Mouse (Mus musculus): ENCODE data around the gene Klra3.
"Not testable (repeated sequence)": the region's sequence is repeated elsewhere in the genome, so short reads cannot be mapped to it uniquely, and the experiment has no call there.

The Klra3 gene

DNA sequence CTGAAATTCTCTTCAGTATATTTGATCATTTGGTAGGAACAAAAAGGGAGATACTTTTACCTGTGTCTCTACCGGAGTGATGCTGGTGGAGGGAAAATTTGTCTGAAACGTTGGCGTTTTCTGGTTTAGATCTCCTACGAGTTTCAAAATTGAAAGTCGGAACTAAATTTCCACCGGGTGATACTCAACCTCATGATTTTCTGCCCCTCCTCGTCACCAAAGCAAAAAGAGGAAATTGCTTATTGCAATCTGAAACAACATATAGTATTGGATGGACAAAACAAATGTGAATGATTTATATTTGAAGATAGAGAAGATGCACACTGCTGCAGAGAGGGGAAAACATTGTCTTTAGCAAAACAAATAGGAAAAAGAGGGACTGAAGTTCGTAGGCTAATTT, at the start of gene Klra3:
TSS of gene Klra3 (minus strand) at position 164 of the 400 bp plus-strand sequence.
- no peak for DNase-seq (ENCODE audit: low read depth in 1 of 2, low spot score in 2 of 2)

- DNase-seq (ENCODE audit: low read depth in 1 of 2, low spot score in 2 of 2): no peak
Measured at GRCm38 (mm10) chr6:130386750-130387149, 49.4 kb upstream of the Klra3 start, which contains the start of gene Klra1. TSS of gene Klra1 (minus strand) at chr6:130386874.

DNA sequence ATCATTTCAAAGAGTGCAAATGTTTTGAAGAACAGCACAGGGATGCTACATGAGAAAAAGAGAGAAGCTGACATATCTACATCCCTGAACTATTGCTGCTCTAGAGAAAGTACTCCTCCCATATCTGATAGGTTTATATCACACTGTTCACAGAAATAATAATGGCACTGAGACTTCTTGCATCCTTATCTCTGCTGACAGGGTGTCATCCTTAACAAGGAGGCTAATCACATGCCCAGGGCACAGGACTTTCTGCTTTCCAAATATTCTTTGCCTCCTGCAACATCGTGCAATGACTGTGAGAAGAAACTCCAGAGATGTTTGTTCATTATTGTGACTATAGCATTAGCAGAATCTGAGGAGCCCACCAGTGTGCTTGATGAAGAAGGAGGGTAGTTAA, 48.4 kb upstream of the Klra3 start:
- DNase-seq (ENCODE audit: low read depth in 1 of 2, low spot score in 2 of 2): no peak

GRCm38 (mm10) chr6:130382375-130382774, 45.0 kb upstream of the Klra3 start:
- DNase-seq (ENCODE audit: low read depth in 1 of 2, low spot score in 2 of 2): no peak

- not testable (repeated sequence) for DNase-seq (ENCODE audit: low read depth in 1 of 2, low spot score in 2 of 2)
Measured at GRCm38 (mm10) chr6:130345381-130345780, 8.0 kb upstream of the Klra3 start.

- not testable (repeated sequence) for DNase-seq (ENCODE audit: low read depth in 1 of 2, low spot score in 2 of 2)
Measured at GRCm38 (mm10) chr6:130341973-130342372, 4.6 kb upstream of the Klra3 start.

- DNase-seq (ENCODE audit: low read depth in 1 of 2, low spot score in 2 of 2): no peak
Measured at GRCm38 (mm10) chr6:130287984-130288649, 49.3 kb downstream of the Klra3 start.

DNA sequence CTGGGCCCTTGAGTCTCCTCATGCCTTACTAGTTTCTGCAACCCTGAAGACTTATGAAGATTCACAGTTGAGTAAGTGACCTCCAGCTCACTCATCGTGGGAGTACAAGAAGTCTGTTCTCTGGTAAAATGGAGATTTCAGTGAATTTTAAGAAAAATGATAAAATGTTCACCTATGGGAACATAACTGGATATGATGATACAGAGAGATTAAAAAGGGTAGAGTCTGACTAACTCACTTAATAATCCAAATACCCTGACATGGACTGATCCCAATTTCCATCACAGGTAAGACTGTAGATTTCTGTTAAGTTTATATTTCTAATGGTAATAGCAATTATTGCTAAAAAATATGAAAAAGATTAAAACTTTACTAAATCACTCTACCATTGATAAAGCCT, 55.5 kb downstream of the Klra3 start, which contains the start of gene Klra10:
TSS of gene Klra10 (minus strand) at position 101 of the 400 bp plus-strand sequence.
- DNase-seq (ENCODE audit: low read depth in 1 of 2, low spot score in 2 of 2): not testable (repeated sequence)

All from monocyte, adult 2 months (primary cell).